Mouse (Mus musculus) ES-E14 (cell line): ENCODE results near the gene Krtap28-13.

Experiments
- CHD2 ChIP-seq: IDR thresholded peaks from 2 replicates; pipeline ENCODE4 v1.6.1; 2014; ENCODE audit warnings: mild to moderate bottlenecking, low read depth, low read length, inconsistent platforms
- MAFK ChIP-seq: IDR thresholded peaks from 2 replicates; pipeline ENCODE4 v1.6.1; 2014; ENCODE audit warnings: mild to moderate bottlenecking, low read depth, low read length, inconsistent platforms; ENCODE audit not compliant: insufficient read depth
- ZNF384 ChIP-seq: IDR thresholded peaks from 2 replicates; pipeline ENCODE4 v1.6.1; 2012; ENCODE audit warnings: low read depth, low read length, inconsistent platforms

DNA sequence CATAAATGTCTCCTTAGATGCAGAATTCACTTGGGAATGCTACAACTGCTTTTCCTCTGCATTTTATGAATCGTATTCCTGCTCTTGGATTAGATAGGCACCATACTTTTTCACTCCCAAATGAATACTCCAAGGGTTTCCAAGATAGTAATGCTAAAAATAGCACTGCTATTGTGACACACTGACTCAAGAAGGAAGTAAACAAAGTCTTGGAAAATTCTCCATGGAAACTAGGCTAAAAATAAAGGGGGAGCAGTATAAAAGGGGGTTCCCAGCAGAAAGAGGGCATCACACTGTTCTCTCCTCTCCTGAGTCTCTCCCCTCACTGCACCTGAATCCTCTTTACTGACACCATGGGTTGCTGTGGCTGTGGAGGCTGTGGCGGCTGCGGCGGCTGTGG is at the start of gene Krtap28-13:
- TF ChIP-seq CHD2: no peak
- no peak for TF ChIP-seq ZNF384
- TF ChIP-seq MAFK: no peak
